ENCODE assay signal across 10 mouse cellular contexts in the genomic region with DNA sequence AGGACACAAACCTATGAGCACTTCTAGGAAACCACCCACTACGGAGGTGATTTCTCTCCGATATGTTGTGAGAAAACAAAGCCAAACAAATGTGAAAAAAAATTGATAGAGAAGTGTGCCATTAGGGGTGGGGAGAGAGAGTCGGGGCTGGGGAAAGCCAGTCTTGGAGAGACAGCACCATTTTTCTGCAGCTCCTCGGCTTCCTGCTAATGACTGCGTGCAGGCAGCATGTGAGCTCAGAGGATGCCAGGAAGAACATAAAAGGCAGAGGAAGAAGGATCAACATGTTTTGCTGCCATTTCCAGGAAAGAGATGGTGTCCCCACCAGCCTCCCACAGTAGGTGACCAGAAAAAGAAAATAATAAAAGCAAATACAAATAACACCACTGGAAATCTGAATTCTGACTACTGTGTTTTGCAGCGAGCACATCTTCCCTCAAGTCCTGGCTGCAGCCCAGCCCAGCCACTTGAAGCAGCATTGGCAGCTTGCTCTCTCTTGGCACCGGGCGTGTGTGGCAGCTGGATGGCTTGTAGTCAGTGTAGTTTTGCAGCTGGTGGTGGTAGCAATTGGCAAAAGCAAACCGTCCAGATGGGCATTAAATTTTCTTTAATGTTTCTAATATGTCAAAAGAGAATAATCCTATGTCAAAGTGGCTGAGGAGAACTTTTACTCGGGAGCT.
DNase-seq lines count a peak whose midpoint lies in the region; ATAC-seq and TF ChIP-seq lines count a peak whose summit lies in the region.
"Had no signal": no experiment of that assay in that cellular context is flagged by ENCODE, and none has a peak within 500 bp of the region (broad histone marks: within the 10 kb centered on the region; RNA-seq: fewer than 3 reads in every experiment).

No protein-coding gene starts in this region.

- peak; percentile 15 for DNase-seq in heart, adult 8-10 months (ENCODE audit: low spot score)
- DNase-seq in heart, adult 9 months (ENCODE audit: low spot score in 2 of 2), result no peak
- peak; percentile 35 for DNase-seq in adrenal gland, postnatal 25 days
- DNase-seq in forebrain, postnatal 0 days, result peak; percentile 86
- peak; percentile 66 for DNase-seq in left cerebral cortex, adult 11 months (ENCODE audit: low spot score)
- DNase-seq in testis, postnatal 14 days (ENCODE audit: low spot score), result no peak
- DNase-seq in spleen, postnatal 14 days (ENCODE audit: low spot score in 2 of 2), result no peak
- DNase-seq in retina, postnatal 1 day, result no peak

- H3K4me2 ChIP-seq in forebrain, postnatal 0 days (ENCODE audit: low read depth), result peak overlapping the region; percentile 30
- H3K4me2 ChIP-seq: embryonic facial prominence, embryonic 13.5 days; limb, embryonic 13.5 days had no signal

- peak; percentile 94 for ATAC-seq in forebrain, postnatal 0 days

- no peaks in the 10 kb centered on the region for H3K36me3 ChIP-seq in forebrain, postnatal 0 days (ENCODE audit: insufficient read depth)
- H3K36me3 ChIP-seq: embryonic facial prominence, embryonic 13.5 days; limb, embryonic 13.5 days had no signal

- H3K4me1 ChIP-seq in forebrain, postnatal 0 days (ENCODE audit: insufficient read depth), result no peaks in the 10 kb centered on the region
- H3K4me1 ChIP-seq: embryonic facial prominence, embryonic 13.5 days had no signal

- H3K9me3 ChIP-seq in forebrain, postnatal 0 days (ENCODE audit: low read length), result no peaks in the 10 kb centered on the region
- H3K9me3 ChIP-seq: embryonic facial prominence, embryonic 13.5 days; limb, embryonic 13.5 days had no signal

- H3K9ac ChIP-seq in forebrain, postnatal 0 days, result no peak overlapping the region
- H3K9ac ChIP-seq: embryonic facial prominence, embryonic 13.5 days; limb, embryonic 13.5 days had no signal

- TF ChIP-seq CTCF in forebrain, postnatal 0 days (IDR thresholded peaks at IDR 0.05; ENCODE audit: low read depth), result no peak

- WGBS in forebrain, postnatal 0 days, result 29% methylated on average over 10 of the region's 10 CpGs

- H3K27ac ChIP-seq in forebrain, postnatal 0 days (ENCODE audit: low read depth, low read length), result peak overlapping the region; percentile 57
- H3K27ac ChIP-seq: embryonic facial prominence, embryonic 13.5 days; limb, embryonic 13.5 days had no signal

- H3K27me3 ChIP-seq in forebrain, postnatal 0 days (ENCODE audit: insufficient read depth, low read length), result no peaks in the 10 kb centered on the region

- H3K4me3 ChIP-seq in forebrain, postnatal 0 days (ENCODE audit: low read depth, low read length), result 0 out of 2 replicates have a peak overlapping the region, but pooled peaks have one; percentile 2
- H3K4me3 ChIP-seq: embryonic facial prominence, embryonic 13.5 days; limb, embryonic 13.5 days had no signal

Comparison
In these comparisons a context has a peak if more than half of its experiments do, and no peak if none do; other contexts are left out.
1. DNase-seq: peak in heart, adult 8-10 months (single experiment), adrenal gland, postnatal 25 days (single experiment), forebrain, postnatal 0 days (single experiment) and left cerebral cortex, adult 11 months (single experiment); none in heart, adult 9 months (0 of 2), testis, postnatal 14 days (single experiment), spleen, postnatal 14 days (0 of 2) and retina, postnatal 1 day (single experiment).